Mouse (Mus musculus): ENCODE measurements at regions not wholly inside any gene's neighbourhood (a gene's known extent, or its start where the extent isn't known, plus 50 kb on each side); places are given as distances from the start of the nearest gene placed in this dataset.
A peak's percentile ranks its signal among the peaks of the same experiment; 100 is the strongest.

- no peak for ATAC-seq (ENCODE audit: low read depth)
- H3K4me3 ChIP-seq (ENCODE audit: low read depth, low read length), result no peak overlapping the region
- no peak for DNase-seq (ENCODE audit: low spot score)
- H3K27me3 ChIP-seq (replicated peaks; ENCODE audit: control insufficient read depth, insufficient read depth, low read length), result no peaks in the 10 kb centered on the region
- H3K9me3 ChIP-seq (ENCODE audit: control insufficient read depth, low read length), result no peaks in the 10 kb centered on the region
- no peak overlapping the region for H3K9ac ChIP-seq (ENCODE audit: low read depth, low read length)
- H3K4me1 ChIP-seq (ENCODE audit: control insufficient read depth, insufficient read depth, low read length), result no peaks in the 10 kb centered on the region
- H3K27ac ChIP-seq (replicated peaks; ENCODE audit: low read depth, low read length), result no peak overlapping the region
- H3K4me2 ChIP-seq (ENCODE audit: low read depth, low read length), result no peak overlapping the region
- H3K36me3 ChIP-seq (ENCODE audit: control insufficient read depth, insufficient read depth, low read length), result no peaks in the 10 kb centered on the region
- 95% methylated on average over 5 of the region's 5 CpGs for WGBS
Observed at GRCm38 (mm10) chrX:95291676-95292075, 95.0 kb upstream of the Arhgef9 start.

- no peak for ATAC-seq (ENCODE audit: low read depth)
- no peak overlapping the region for H3K4me3 ChIP-seq (ENCODE audit: low read depth, low read length)
- H3K36me3 ChIP-seq (ENCODE audit: control insufficient read depth, insufficient read depth, low read length), result no peaks in the 10 kb centered on the region
Observed at GRCm38 (mm10) chrX:95282038-95282437, 85.4 kb upstream of the Arhgef9 start.

GRCm38 (mm10) chrX:95253517-95253916 is 56.9 kb upstream of the Arhgef9 start:
- ATAC-seq (ENCODE audit: low read depth) (no peak), DNase-seq (ENCODE audit: low spot score) (peak; percentile 1)
- 22% methylated on average over 13 of the region's 13 CpGs for WGBS
- H3K4me3 ChIP-seq (ENCODE audit: low read depth, low read length), result no peak overlapping the region
- no peaks in the 10 kb centered on the region for H3K36me3 ChIP-seq (ENCODE audit: control insufficient read depth, insufficient read depth, low read length)
- no peak overlapping the region for H3K9ac ChIP-seq (ENCODE audit: low read depth, low read length)
- H3K4me2 ChIP-seq (ENCODE audit: low read depth, low read length), result no peak overlapping the region
- H3K4me1 ChIP-seq (ENCODE audit: control insufficient read depth, insufficient read depth, low read length), result no peaks in the 10 kb centered on the region
- no peaks in the 10 kb centered on the region; the same call in 1 of the 2 replicates for H3K27me3 ChIP-seq (replicated peaks; ENCODE audit: control insufficient read depth, insufficient read depth, low read length)
- H3K9me3 ChIP-seq (ENCODE audit: control insufficient read depth, low read length), result no peaks in the 10 kb centered on the region
- H3K27ac ChIP-seq (replicated peaks; ENCODE audit: low read depth, low read length), result no peak overlapping the region

More at GRCm38 (mm10) chrX:95282038-95282437, 85.4 kb upstream of the Arhgef9 start:
- H3K9ac ChIP-seq (ENCODE audit: low read depth, low read length), result no peak overlapping the region
- no peaks in the 10 kb centered on the region for H3K27me3 ChIP-seq (replicated peaks; ENCODE audit: control insufficient read depth, insufficient read depth, low read length)
- no peak overlapping the region for H3K4me2 ChIP-seq (ENCODE audit: low read depth, low read length)
- no peak overlapping the region for H3K27ac ChIP-seq (replicated peaks; ENCODE audit: low read depth, low read length)
- H3K4me1 ChIP-seq (ENCODE audit: control insufficient read depth, insufficient read depth, low read length), result no peaks in the 10 kb centered on the region
- WGBS, result 72% methylated on average over 5 of the region's 5 CpGs
- H3K9me3 ChIP-seq (ENCODE audit: control insufficient read depth, low read length), result no peaks in the 10 kb centered on the region
- DNase-seq (ENCODE audit: low spot score), result peak; percentile 0

Measured in embryonic facial prominence, embryonic 14.5 days (tissue).